Mouse (Mus musculus): Measurements from ENCODE around the gene Fbxw5. TPM values are rescaled to one million over a fixed set of nuclear protein-coding genes. Genes with fewer than 3 reads are reported as not detected.

Gene Fbxw5
- polyA plus RNA-seq, 1 experiment from 2014 or later, result 51.1 TPM

- H3K4me3 ChIP-seq (ENCODE audit: low read depth, low read length), result no peak overlapping the region
- no peaks in the 10 kb centered on the region for H3K9me3 ChIP-seq (replicated peaks; ENCODE audit: control insufficient read depth, low read length)
- H3K4me2 ChIP-seq (ENCODE audit: low read depth, low read length), result no peak overlapping the region
- H3K27ac ChIP-seq (replicated peaks; ENCODE audit: low read depth, low read length), result no peak overlapping the region
- no peaks in the 10 kb centered on the region for H3K4me1 ChIP-seq (ENCODE audit: control insufficient read depth, insufficient read depth, low read length)
- WGBS, result 33% methylated on average over 5 of the region's 5 CpGs
- DNase-seq (ENCODE audit: low spot score), result peak; percentile 30
- H3K9ac ChIP-seq (replicated peaks; ENCODE audit: low read length), result no peak overlapping the region
- no peaks in the 10 kb centered on the region; the same call in none of the 2 replicates for H3K36me3 ChIP-seq (replicated peaks; ENCODE audit: control insufficient read depth, insufficient read depth, low read depth, low read length)
- ATAC-seq (replicated peaks; ENCODE audit: insufficient number of reproducible peaks, low FRiP score, low TSS enrichment, low read depth), result no peak
- no peaks in the 10 kb centered on the region for H3K27me3 ChIP-seq (ENCODE audit: control insufficient read depth, insufficient read depth, low read length)
Observed at GRCm38 (mm10) chr2:25506964-25507363, 6.4 kb downstream of the Fbxw5 start.

- no peaks in the 10 kb centered on the region; the same call in none of the 2 replicates for H3K36me3 ChIP-seq (replicated peaks; ENCODE audit: control insufficient read depth, insufficient read depth, low read depth, low read length)
- H3K4me3 ChIP-seq (ENCODE audit: low read depth, low read length), result no peak overlapping the region
- no peak for ATAC-seq (replicated peaks; ENCODE audit: insufficient number of reproducible peaks, low FRiP score, low TSS enrichment, low read depth)
- H3K4me2 ChIP-seq (ENCODE audit: low read depth, low read length), result no peak overlapping the region
- H3K9ac ChIP-seq (replicated peaks; ENCODE audit: low read length), result no peak overlapping the region
- DNase-seq (ENCODE audit: low spot score), result peak; percentile 20
- WGBS, result 64% methylated on average over 3 of the region's 3 CpGs
- H3K27ac ChIP-seq (replicated peaks; ENCODE audit: low read depth, low read length), result no peak overlapping the region
- H3K27me3 ChIP-seq (ENCODE audit: control insufficient read depth, insufficient read depth, low read length), result no peaks in the 10 kb centered on the region
- no peaks in the 10 kb centered on the region for H3K4me1 ChIP-seq (ENCODE audit: control insufficient read depth, insufficient read depth, low read length)
- no peaks in the 10 kb centered on the region for H3K9me3 ChIP-seq (replicated peaks; ENCODE audit: control insufficient read depth, low read length)
Observed at GRCm38 (mm10) chr2:25509912-25510311, 9.4 kb downstream of the Fbxw5 start.

- 89% methylated on average over 9 of the region's 9 CpGs for WGBS
- no peak overlapping the region for H3K9ac ChIP-seq (replicated peaks; ENCODE audit: low read length)
- H3K36me3 ChIP-seq (replicated peaks; ENCODE audit: control insufficient read depth, insufficient read depth, low read depth, low read length), result peaks cover 27% of the 10 kb centered on the region
- H3K4me2 ChIP-seq (ENCODE audit: low read depth, low read length), result no peak overlapping the region
- H3K27me3 ChIP-seq (ENCODE audit: control insufficient read depth, insufficient read depth, low read length), result no peaks in the 10 kb centered on the region
- ATAC-seq (replicated peaks; ENCODE audit: insufficient number of reproducible peaks, low FRiP score, low TSS enrichment, low read depth) (no peak), DNase-seq (ENCODE audit: low spot score) (no peak)
- H3K27ac ChIP-seq (replicated peaks; ENCODE audit: low read depth, low read length), result no peak overlapping the region
- no peaks in the 10 kb centered on the region for H3K4me1 ChIP-seq (ENCODE audit: control insufficient read depth, insufficient read depth, low read length)
- no peak overlapping the region for H3K4me3 ChIP-seq (ENCODE audit: low read depth, low read length)
- H3K9me3 ChIP-seq (replicated peaks; ENCODE audit: control insufficient read depth, low read length), result no peaks in the 10 kb centered on the region
Observed at GRCm38 (mm10) chr2:25526510-25527302, 26.2 kb downstream of the Fbxw5 start.

- no peaks in the 10 kb centered on the region for H3K4me1 ChIP-seq (ENCODE audit: control insufficient read depth, insufficient read depth, low read length)
- H3K36me3 ChIP-seq (replicated peaks; ENCODE audit: control insufficient read depth, insufficient read depth, low read depth, low read length), result peaks cover 8% of the 10 kb centered on the region
- no peaks in the 10 kb centered on the region for H3K9me3 ChIP-seq (replicated peaks; ENCODE audit: control insufficient read depth, low read length)
- H3K4me2 ChIP-seq (ENCODE audit: low read depth, low read length), result no peak overlapping the region
- DNase-seq (ENCODE audit: low spot score) (no peak), ATAC-seq (replicated peaks; ENCODE audit: insufficient number of reproducible peaks, low FRiP score, low TSS enrichment, low read depth) (no peak)
- no peak overlapping the region for H3K27ac ChIP-seq (replicated peaks; ENCODE audit: low read depth, low read length)
- whole genome bisulfite sequencing, result 94% methylated on average over 2 of the region's 2 CpGs
- no peaks in the 10 kb centered on the region for H3K27me3 ChIP-seq (ENCODE audit: control insufficient read depth, insufficient read depth, low read length)
- H3K9ac ChIP-seq (replicated peaks; ENCODE audit: low read length), result no peak overlapping the region
- no peak overlapping the region for H3K4me3 ChIP-seq (ENCODE audit: low read depth, low read length)
Observed at GRCm38 (mm10) chr2:25533707-25534106, 33.2 kb downstream of the Fbxw5 start.

- Histone ChIP-seq H3K4me2 (ENCODE audit: low read depth, low read length) (no peak overlapping the region), H3K9ac (replicated peaks; ENCODE audit: low read length) (no peak overlapping the region), H3K4me3 (ENCODE audit: low read depth, low read length) (no peak overlapping the region), H3K4me1 (ENCODE audit: control insufficient read depth, insufficient read depth, low read length) (no peaks in the 10 kb centered on the region), H3K27ac (replicated peaks; ENCODE audit: low read depth, low read length) (no peak overlapping the region), H3K9me3 (replicated peaks; ENCODE audit: control insufficient read depth, low read length) (no peaks in the 10 kb centered on the region), H3K27me3 (ENCODE audit: control insufficient read depth, insufficient read depth, low read length) (no peaks in the 10 kb centered on the region), H3K36me3 (replicated peaks; ENCODE audit: control insufficient read depth, insufficient read depth, low read depth, low read length) (peaks cover 8% of the 10 kb centered on the region)
- WGBS, result 93% methylated on average over 3 of the region's 3 CpGs
- no peak for ATAC-seq (replicated peaks; ENCODE audit: insufficient number of reproducible peaks, low FRiP score, low TSS enrichment, low read depth)
- no peak for DNase-seq (ENCODE audit: low spot score)
Observed at GRCm38 (mm10) chr2:25534178-25534865, 33.8 kb downstream of the Fbxw5 start.

GRCm38 (mm10) chr2:25534866-25535182 lies 34.3 kb downstream of the Fbxw5 start:
- Histone ChIP-seq H3K27me3 (ENCODE audit: control insufficient read depth, insufficient read depth, low read length) (no peaks in the 10 kb centered on the region), H3K36me3 (replicated peaks; ENCODE audit: control insufficient read depth, insufficient read depth, low read depth, low read length) (peaks cover 8% of the 10 kb centered on the region), H3K4me2 (ENCODE audit: low read depth, low read length) (no peak overlapping the region), H3K9ac (replicated peaks; ENCODE audit: low read length) (no peak overlapping the region), H3K4me3 (ENCODE audit: low read depth, low read length) (no peak overlapping the region), H3K4me1 (ENCODE audit: control insufficient read depth, insufficient read depth, low read length) (no peaks in the 10 kb centered on the region), H3K9me3 (replicated peaks; ENCODE audit: control insufficient read depth, low read length) (no peaks in the 10 kb centered on the region), H3K27ac (replicated peaks; ENCODE audit: low read depth, low read length) (no peak overlapping the region)
- ATAC-seq (replicated peaks; ENCODE audit: insufficient number of reproducible peaks, low FRiP score, low TSS enrichment, low read depth) (no peak), DNase-seq (ENCODE audit: low spot score) (no peak)
- WGBS, result 90% methylated on average over 2 of the region's 2 CpGs

GRCm38 (mm10) chr2:25536531-25536930 lies 36.0 kb downstream of the Fbxw5 start:
- H3K9me3 ChIP-seq (replicated peaks; ENCODE audit: control insufficient read depth, low read length), result no peaks in the 10 kb centered on the region
- no peak overlapping the region for H3K9ac ChIP-seq (replicated peaks; ENCODE audit: low read length)
- ATAC-seq (replicated peaks; ENCODE audit: insufficient number of reproducible peaks, low FRiP score, low TSS enrichment, low read depth) (no peak), DNase-seq (ENCODE audit: low spot score) (no peak)
- no peak overlapping the region for H3K4me2 ChIP-seq (ENCODE audit: low read depth, low read length)
- H3K27ac ChIP-seq (replicated peaks; ENCODE audit: low read depth, low read length), result no peak overlapping the region
- no peaks in the 10 kb centered on the region for H3K27me3 ChIP-seq (ENCODE audit: control insufficient read depth, insufficient read depth, low read length)
- no peak overlapping the region for H3K4me3 ChIP-seq (ENCODE audit: low read depth, low read length)
- 90% methylated on average over 8 of the region's 8 CpGs for WGBS
- H3K36me3 ChIP-seq (replicated peaks; ENCODE audit: control insufficient read depth, insufficient read depth, low read depth, low read length), result peaks cover 2% of the 10 kb centered on the region; the same call in 1 of the 2 replicates
- H3K4me1 ChIP-seq (ENCODE audit: control insufficient read depth, insufficient read depth, low read length), result no peaks in the 10 kb centered on the region

GRCm38 (mm10) chr2:25540541-25540948 lies 40.0 kb downstream of the Fbxw5 start:
- Histone ChIP-seq H3K4me1 (ENCODE audit: control insufficient read depth, insufficient read depth, low read length) (no peaks in the 10 kb centered on the region; the same call in 1 of the 2 replicates), H3K9me3 (replicated peaks; ENCODE audit: control insufficient read depth, low read length) (no peaks in the 10 kb centered on the region), H3K36me3 (replicated peaks; ENCODE audit: control insufficient read depth, insufficient read depth, low read depth, low read length) (no peaks in the 10 kb centered on the region), H3K27me3 (ENCODE audit: control insufficient read depth, insufficient read depth, low read length) (no peaks in the 10 kb centered on the region), H3K4me3 (ENCODE audit: low read depth, low read length) (no peak overlapping the region), H3K9ac (replicated peaks; ENCODE audit: low read length) (no peak overlapping the region), H3K4me2 (ENCODE audit: low read depth, low read length) (no peak overlapping the region), H3K27ac (replicated peaks; ENCODE audit: low read depth, low read length) (no peak overlapping the region)
- ATAC-seq (replicated peaks; ENCODE audit: insufficient number of reproducible peaks, low FRiP score, low TSS enrichment, low read depth) (no peak), DNase-seq (ENCODE audit: low spot score) (no peak)
- 91% methylated on average over 4 of the region's 4 CpGs for WGBS

All from embryonic facial prominence, embryonic 11.5 days (tissue).